Mouse (Mus musculus): ENCODE data around the gene Pfkfb4. TPM values are rescaled to one million over a fixed set of nuclear protein-coding genes. Genes with fewer than 3 reads are reported as not detected.

Gene Pfkfb4
- polyA plus RNA-seq, 1 experiment from 2014 or later = 3.8 TPM

DNA sequence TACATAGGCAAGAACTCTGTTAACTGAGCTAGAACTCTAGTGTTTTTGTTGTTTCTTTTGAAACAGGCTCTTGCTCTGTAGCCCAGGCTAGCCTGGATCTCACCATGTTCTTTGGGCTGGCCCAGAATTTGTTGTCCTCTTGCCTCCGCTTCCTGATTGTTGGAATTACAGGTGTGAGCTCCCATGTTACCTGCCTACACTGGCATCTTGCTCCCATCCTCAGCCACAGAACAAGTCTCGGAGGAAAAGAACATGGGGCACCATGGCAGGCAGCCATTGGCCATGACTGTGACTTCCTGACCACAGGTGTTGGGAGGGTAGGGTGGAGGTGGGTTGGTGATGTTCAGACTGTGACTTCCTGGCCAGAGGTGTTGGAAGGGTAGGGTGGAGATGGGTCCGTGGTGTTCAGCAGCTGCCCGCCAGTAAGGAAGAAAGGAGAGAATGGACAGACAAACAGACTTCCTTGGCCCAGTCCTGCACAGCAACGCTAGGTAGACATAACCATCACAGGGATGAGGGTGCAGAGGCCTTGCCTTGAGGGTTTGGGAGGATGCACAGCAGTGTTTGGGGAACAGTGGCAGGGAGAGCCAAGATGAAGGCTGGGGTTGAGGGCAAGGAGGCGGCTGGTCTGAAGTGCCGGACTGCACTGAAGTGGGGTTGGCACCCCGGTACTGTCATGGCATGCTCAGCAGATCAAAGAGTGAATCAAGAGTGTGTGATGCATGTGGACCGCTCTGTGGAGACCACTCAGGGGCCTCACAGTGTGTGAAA is 61.1 kb downstream of the Pfkfb4 start:
- no peak overlapping the region for H3K27ac ChIP-seq (ENCODE audit: low read depth)
- no peak for DNase-seq
- peaks cover 21% of the 10 kb centered on the region for H3K4me1 ChIP-seq (ENCODE audit: insufficient read depth)
- no peaks in the 10 kb centered on the region for H3K27me3 ChIP-seq (ENCODE audit: insufficient read depth, low read length)
- no peak overlapping the region for H3K4me3 ChIP-seq (ENCODE audit: low read depth, low read length)
- no peaks in the 10 kb centered on the region for H3K9me3 ChIP-seq (ENCODE audit: low read length)
- WGBS (ENCODE audit: insufficient replicate concordance) = 87% methylated on average over 9 of the region's 9 CpGs
- TF ChIP-seq EP300 (IDR thresholded peaks at IDR 0.05; ENCODE audit: low read depth) (no peak), CTCF (IDR thresholded peaks at IDR 0.05; ENCODE audit: low read depth) (no peak)
- H3K9ac ChIP-seq (replicated peaks) = no peak overlapping the region
- no peak overlapping the region for H3K4me2 ChIP-seq (ENCODE audit: low read depth, low read length)
- peaks cover 21% of the 10 kb centered on the region for H3K36me3 ChIP-seq (replicated peaks; ENCODE audit: insufficient read depth, low read length)
- no peak for ATAC-seq

DNA sequence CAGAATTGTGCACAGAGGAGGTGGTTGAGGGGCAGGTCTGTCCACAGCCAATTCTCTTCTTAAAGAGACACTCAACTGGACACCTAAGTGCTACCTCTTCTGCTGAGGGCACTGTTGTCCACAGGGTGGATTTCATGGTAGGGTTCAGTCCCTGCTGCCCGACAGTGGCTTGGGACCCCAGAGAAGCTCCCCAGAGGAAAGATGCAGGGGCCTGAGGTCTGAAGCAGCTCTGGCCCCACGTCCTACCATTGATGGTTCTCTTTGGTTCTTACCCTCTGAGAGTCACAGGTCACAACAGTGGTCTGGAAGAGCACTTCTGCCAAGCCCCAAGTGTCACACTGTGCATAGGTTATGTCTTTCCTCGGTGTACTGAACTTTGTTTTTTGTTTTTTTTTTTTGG is 61.8 kb downstream of the Pfkfb4 start:
- Histone ChIP-seq H3K4me1 (ENCODE audit: insufficient read depth) (peaks cover 25% of the 10 kb centered on the region), H3K27me3 (ENCODE audit: insufficient read depth, low read length) (no peaks in the 10 kb centered on the region), H3K9ac (replicated peaks) (no peak overlapping the region), H3K36me3 (replicated peaks; ENCODE audit: insufficient read depth, low read length) (peaks cover 26% of the 10 kb centered on the region), H3K9me3 (ENCODE audit: low read length) (no peaks in the 10 kb centered on the region), H3K27ac (ENCODE audit: low read depth) (no peak overlapping the region), H3K4me3 (ENCODE audit: low read depth, low read length) (no peak overlapping the region), H3K4me2 (ENCODE audit: low read depth, low read length) (no peak overlapping the region)
- TF ChIP-seq EP300 (IDR thresholded peaks at IDR 0.05; ENCODE audit: low read depth) (no peak), CTCF (IDR thresholded peaks at IDR 0.05; ENCODE audit: low read depth) (no peak)
- 80% methylated on average over 3 of the region's 3 CpGs for WGBS (ENCODE audit: insufficient replicate concordance)
- ATAC-seq (no peak), DNase-seq (no peak)

GRCm38 (mm10) chr9:109053851-109054250 is 62.3 kb downstream of the Pfkfb4 start:
- DNase-seq (no peak), ATAC-seq (no peak)
- no peak overlapping the region for H3K9ac ChIP-seq (replicated peaks)
- peak overlapping the region; percentile 55; the same call in 1 of the 2 replicates for H3K4me2 ChIP-seq (ENCODE audit: low read depth, low read length)
- H3K4me1 ChIP-seq (ENCODE audit: insufficient read depth) = peaks cover 30% of the 10 kb centered on the region
- TF ChIP-seq CTCF (IDR thresholded peaks at IDR 0.05; ENCODE audit: low read depth) = no peak
- peak overlapping the region; percentile 79; the same call in 1 of the 2 replicates for H3K27ac ChIP-seq (ENCODE audit: low read depth)
- H3K36me3 ChIP-seq (replicated peaks; ENCODE audit: insufficient read depth, low read length) = peaks cover 30% of the 10 kb centered on the region
- no peaks in the 10 kb centered on the region for H3K9me3 ChIP-seq (ENCODE audit: low read length)
- no peak overlapping the region for H3K4me3 ChIP-seq (ENCODE audit: low read depth, low read length)
- WGBS (ENCODE audit: insufficient replicate concordance) = 67% methylated on average over 6 of the region's 6 CpGs
- no peaks in the 10 kb centered on the region for H3K27me3 ChIP-seq (ENCODE audit: insufficient read depth, low read length)

DNA sequence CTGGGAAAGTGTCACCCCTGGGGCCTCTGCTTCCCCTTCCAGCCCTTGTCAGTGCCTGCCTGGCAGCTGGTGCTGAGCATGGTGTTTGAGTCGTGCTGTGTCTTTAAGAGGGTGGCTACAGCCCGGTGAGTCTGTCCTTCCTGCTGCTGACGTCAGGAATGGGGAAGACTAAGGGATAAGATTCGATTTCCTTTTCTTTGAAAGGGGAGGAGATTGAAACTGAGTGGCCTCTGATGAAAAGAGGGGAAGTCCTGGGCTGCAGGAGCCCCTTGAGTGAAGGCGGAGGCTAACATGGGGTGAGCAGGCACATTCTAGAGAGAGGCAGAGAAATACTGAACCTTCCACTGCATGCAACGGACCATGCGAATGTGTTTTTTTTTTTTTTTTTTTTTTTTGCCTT is 63.1 kb downstream of the Pfkfb4 start:
- peak overlapping the region; percentile 79 for H3K27ac ChIP-seq (ENCODE audit: low read depth)

GRCm38 (mm10) chr9:109055271-109056030 is 63.9 kb downstream of the Pfkfb4 start:
- Histone ChIP-seq H3K27me3 (ENCODE audit: insufficient read depth, low read length) (no peaks in the 10 kb centered on the region), H3K9me3 (ENCODE audit: low read length) (no peaks in the 10 kb centered on the region), H3K4me1 (ENCODE audit: insufficient read depth) (peaks cover 35% of the 10 kb centered on the region), H3K4me3 (ENCODE audit: low read depth, low read length) (peak overlapping the region; percentile 21), H3K27ac (ENCODE audit: low read depth) (peak overlapping the region; percentile 79), H3K9ac (replicated peaks) (peak overlapping the region; percentile 66), H3K36me3 (replicated peaks; ENCODE audit: insufficient read depth, low read length) (peaks cover 29% of the 10 kb centered on the region), H3K4me2 (ENCODE audit: low read depth, low read length) (peak overlapping the region; percentile 55)
- TF ChIP-seq CTCF (IDR thresholded peaks at IDR 0.05; ENCODE audit: low read depth) (no peak), EP300 (IDR thresholded peaks at IDR 0.05; ENCODE audit: low read depth) (no peak)
- no peak for ATAC-seq
- DNase-seq = no peak
- 85% methylated on average over 12 of the region's 12 CpGs for WGBS (ENCODE audit: insufficient replicate concordance)

More for the DNA sequence above, 63.1 kb downstream of the Pfkfb4 start:
- peak overlapping the region; percentile 66 for H3K9ac ChIP-seq (replicated peaks)
- H3K4me3 ChIP-seq (ENCODE audit: low read depth, low read length) = peak overlapping the region; percentile 21
- H3K36me3 ChIP-seq (replicated peaks; ENCODE audit: insufficient read depth, low read length) = peaks cover 27% of the 10 kb centered on the region
- peak overlapping the region; percentile 55 for H3K4me2 ChIP-seq (ENCODE audit: low read depth, low read length)
- TF ChIP-seq CTCF (IDR thresholded peaks at IDR 0.05; ENCODE audit: low read depth) (no peak), EP300 (IDR thresholded peaks at IDR 0.05; ENCODE audit: low read depth) (peak; percentile 52)
- H3K4me1 ChIP-seq (ENCODE audit: insufficient read depth) = peaks cover 32% of the 10 kb centered on the region
- 2% methylated on average over 7 of the region's 7 CpGs for WGBS (ENCODE audit: insufficient replicate concordance)
- ATAC-seq (peak; percentile 62), DNase-seq (peak; percentile 70)
- no peaks in the 10 kb centered on the region for H3K9me3 ChIP-seq (ENCODE audit: low read length)
- H3K27me3 ChIP-seq (ENCODE audit: insufficient read depth, low read length) = no peaks in the 10 kb centered on the region

GRCm38 (mm10) chr9:109056081-109056690 is 64.6 kb downstream of the Pfkfb4 start:
- Histone ChIP-seq H3K9me3 (ENCODE audit: low read length) (no peaks in the 10 kb centered on the region), H3K4me3 (ENCODE audit: low read depth, low read length) (no peak overlapping the region), H3K27ac (ENCODE audit: low read depth) (peak overlapping the region; percentile 35; the same call in 1 of the 2 replicates), H3K4me1 (ENCODE audit: insufficient read depth) (peaks cover 35% of the 10 kb centered on the region), H3K27me3 (ENCODE audit: insufficient read depth, low read length) (no peaks in the 10 kb centered on the region), H3K4me2 (ENCODE audit: low read depth, low read length) (peak overlapping the region; percentile 27; the same call in 1 of the 2 replicates), H3K9ac (replicated peaks) (no peak overlapping the region), H3K36me3 (replicated peaks; ENCODE audit: insufficient read depth, low read length) (peaks cover 29% of the 10 kb centered on the region)
- 88% methylated on average over 17 of the region's 17 CpGs for WGBS (ENCODE audit: insufficient replicate concordance)
- TF ChIP-seq CTCF (IDR thresholded peaks at IDR 0.05; ENCODE audit: low read depth) (no peak), EP300 (IDR thresholded peaks at IDR 0.05; ENCODE audit: low read depth) (no peak)
- ATAC-seq (no peak), DNase-seq (peak; percentile 13)

All from liver, postnatal 0 days (tissue).